11 mouse cellular contexts compared by ENCODE assay signal in the genomic region with DNA sequence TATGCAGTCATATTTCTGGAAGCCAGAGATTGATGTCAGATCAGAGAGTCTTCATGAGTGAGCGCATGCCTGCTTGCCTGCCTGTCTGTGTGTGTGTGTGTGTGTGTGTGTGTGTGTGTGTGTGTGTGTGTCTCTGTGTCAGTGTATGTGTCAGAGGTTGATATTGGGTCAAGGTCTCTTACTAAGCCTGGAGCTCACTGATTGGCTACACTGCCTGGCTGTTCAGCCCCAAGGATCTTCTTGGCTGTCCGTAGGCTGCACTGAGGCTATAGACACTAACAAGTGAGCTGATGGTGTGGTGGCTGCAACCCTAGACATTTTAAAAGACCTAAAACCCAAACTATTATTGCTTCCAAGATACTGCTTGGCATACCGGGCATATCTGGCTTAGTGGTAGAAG.
"Had no signal": no experiment of that assay in that cellular context is flagged by ENCODE, and none has a peak within 500 bp of the region (broad histone marks: within the 10 kb centered on the region; RNA-seq: fewer than 3 reads in every experiment).

No protein-coding gene starts in this region.

- DNase-seq: lung, adult 2 months; lung, postnatal 14 days; lung, postnatal 36 days; midbrain, embryonic 14.5 days; retina, postnatal 1 day; right cerebral cortex, adult 18-20 months; right cerebral cortex, postnatal 25 days; right cerebral cortex, postnatal 4 days; spleen, adult 18-20 months; thymus, adult 18-20 months; thymus, postnatal 14 days had no signal
